Mouse (Mus musculus): ENCODE data around the gene Actr1b. TPM values are rescaled to one million over a fixed set of nuclear protein-coding genes. Genes with fewer than 3 reads are reported as not detected.

The Actr1b gene
- total RNA-seq, 2 experiments from 2014 or later, result 45.8 to 51.1 TPM

DNA sequence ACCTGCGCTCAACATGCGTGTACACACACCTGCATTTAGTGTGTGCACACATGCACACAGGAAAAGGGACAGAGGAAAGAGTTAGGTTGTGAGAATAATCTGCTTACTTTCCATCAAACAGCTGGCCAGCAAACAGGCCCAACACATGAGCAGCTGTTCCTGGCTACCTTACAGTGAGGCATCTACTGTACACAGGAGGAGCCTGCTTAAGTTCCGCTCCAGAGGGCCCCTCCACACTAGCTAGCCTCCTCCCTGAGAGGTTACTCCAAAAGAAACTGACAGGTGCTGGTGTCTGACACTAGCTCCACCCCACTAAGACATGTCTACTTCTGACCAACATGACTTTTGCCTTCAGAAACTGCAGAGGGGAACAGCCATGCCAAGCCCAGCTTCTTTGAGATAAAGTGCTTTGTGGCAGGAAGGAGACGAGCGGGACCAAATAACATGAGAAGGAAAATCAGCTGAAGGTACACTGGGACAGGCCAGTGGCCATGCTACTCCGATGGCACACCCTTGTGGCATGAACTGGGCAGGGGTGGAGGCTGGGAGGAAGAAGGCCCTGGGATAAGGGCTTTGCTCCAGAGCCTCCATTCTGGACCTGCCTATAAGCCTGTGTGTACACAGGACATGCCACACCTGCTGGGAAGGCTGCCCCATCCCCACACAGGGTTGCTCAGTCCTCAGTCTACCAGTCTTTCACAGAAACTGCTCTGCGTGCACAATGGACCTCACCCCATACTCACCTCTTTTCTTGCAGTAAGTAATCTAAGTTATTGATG is 55.4 kb downstream of the Actr1b start:
- peak; percentile 47; the same call in 1 of the 2 replicates for ATAC-seq (replicated peaks; ENCODE audit: low FRiP score, low TSS enrichment, poor library complexity, severe bottlenecking)

DNA sequence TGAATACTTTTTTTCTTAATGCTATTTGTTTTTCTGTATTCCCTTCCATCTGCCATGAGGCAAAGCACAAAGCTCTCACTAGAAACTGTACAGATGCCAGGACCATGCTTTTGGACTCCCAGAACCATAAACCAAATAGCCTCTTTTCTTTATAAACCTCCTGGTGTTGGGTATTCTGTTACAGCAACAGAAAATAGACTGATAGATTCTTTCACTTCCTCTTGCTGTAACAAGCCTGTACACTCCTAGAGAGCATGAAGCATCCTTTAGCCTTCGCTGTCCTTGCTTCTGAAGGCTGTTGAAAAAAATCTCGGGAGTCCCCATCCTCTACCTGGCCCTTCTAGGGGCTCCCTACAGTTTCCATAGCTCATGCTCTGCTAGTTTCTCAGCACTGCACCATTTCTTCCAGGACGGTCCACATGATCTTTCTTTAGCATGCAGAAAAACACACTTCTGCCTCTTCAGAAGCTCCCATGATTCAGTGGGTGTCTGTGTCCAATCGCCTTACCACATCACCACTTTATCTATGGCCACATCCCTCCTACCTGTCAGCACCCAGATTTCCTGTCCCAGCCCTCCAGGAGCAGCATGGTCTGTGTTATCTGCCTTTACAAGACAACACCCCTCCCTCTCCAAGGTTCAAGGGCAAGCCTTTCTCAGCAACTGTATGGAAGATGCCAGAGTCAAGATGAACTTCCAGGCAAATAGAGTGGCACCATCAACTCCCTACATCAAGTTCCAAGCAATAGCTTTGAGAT is 56.4 kb downstream of the Actr1b start:
- ATAC-seq (replicated peaks; ENCODE audit: low FRiP score, low TSS enrichment, poor library complexity, severe bottlenecking), result peak; percentile 67

DNA sequence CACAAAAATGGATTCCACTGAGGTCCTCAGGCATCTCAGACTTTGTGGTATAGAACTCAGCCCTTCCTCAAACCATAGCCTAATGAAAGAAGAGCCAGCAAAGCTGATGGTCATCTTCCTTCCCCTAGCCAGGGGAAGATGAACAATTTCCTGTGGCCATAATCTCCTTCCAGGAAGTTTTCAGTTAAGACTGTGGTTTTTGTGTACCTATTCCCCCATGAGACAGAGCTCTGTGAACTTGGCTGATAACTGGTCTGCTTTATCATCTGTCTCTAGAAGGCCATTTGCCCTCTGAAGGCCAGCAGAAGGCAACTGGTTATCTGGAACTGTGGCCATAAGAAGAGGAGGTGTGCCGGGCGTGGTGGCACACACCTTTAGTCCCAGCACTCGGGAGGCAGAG is 58.0 kb downstream of the Actr1b start:
- no peak for ATAC-seq (replicated peaks; ENCODE audit: low FRiP score, low TSS enrichment, poor library complexity, severe bottlenecking)

DNA sequence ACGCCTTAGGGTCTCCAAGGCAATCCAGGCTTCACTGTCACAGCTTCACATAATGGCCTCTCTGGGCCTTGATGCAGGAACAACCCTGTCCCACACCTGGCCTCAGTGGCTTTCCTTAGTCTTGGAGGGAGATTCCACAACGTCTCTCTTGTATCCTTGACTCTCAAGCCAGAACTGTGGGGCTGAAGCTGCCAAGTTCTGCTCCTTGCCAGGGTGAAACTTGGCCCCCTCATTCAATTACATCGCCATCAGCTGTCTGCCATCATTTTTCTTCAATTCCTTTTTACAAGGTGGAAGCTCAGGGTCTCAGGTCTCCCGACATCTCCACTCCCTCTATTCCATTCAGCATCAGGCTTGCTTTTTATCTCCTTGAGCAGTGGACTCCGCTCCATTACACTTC is 59.2 kb downstream of the Actr1b start:
- no peak for ATAC-seq (replicated peaks; ENCODE audit: low FRiP score, low TSS enrichment, poor library complexity, severe bottlenecking)

Other genes with a start within 250 kb of the Actr1b start
- gene Cnnm4, start 242.8 kb downstream of the Actr1b start, total RNA-seq (2014; fragmentation: Nextera tagmentation), result 2.7 and 3.3 TPM in 2 replicates
- 2.6 and 3.0 TPM in 2 replicates for gene Cnnm4, start 242.8 kb downstream of the Actr1b start, total RNA-seq (2017)
- gene Cnnm3, start 202.6 kb downstream of the Actr1b start, total RNA-seq (2014; fragmentation: Nextera tagmentation), result 12.6 and 15.9 TPM in 2 replicates
- gene Cnnm3, start 202.6 kb downstream of the Actr1b start, total RNA-seq (2017), result 8.3 and 8.8 TPM in 2 replicates
- 2.5 and 10.5 TPM in 2 replicates for gene Ankrd23, start 177.5 kb downstream of the Actr1b start, total RNA-seq (2014; fragmentation: Nextera tagmentation)
- 0.30 and 8.3 TPM in 2 replicates for gene Ankrd23, start 177.5 kb downstream of the Actr1b start, total RNA-seq (2017)
- 2.4 TPM in 1 of 2 replicates, not detected in the other for gene Gm42417, start 175.0 kb downstream of the Actr1b start, total RNA-seq (2014; fragmentation: Nextera tagmentation)
- gene Gm42417, start 175.0 kb downstream of the Actr1b start, total RNA-seq (2017), result 0.61 TPM in 1 of 2 replicates, not detected in the other
- 7.7 and 9.3 TPM in 2 replicates for gene Ankrd39, start 167.0 kb downstream of the Actr1b start, total RNA-seq (2014; fragmentation: Nextera tagmentation)
- 3.1 and 4.0 TPM in 2 replicates for gene Ankrd39, start 167.0 kb downstream of the Actr1b start, total RNA-seq (2017)
- gene Sema4c, start 156.1 kb downstream of the Actr1b start, total RNA-seq (2014; fragmentation: Nextera tagmentation), result 0.17 and 1.6 TPM in 2 replicates
- 0.50 and 0.70 TPM in 2 replicates for gene Sema4c, start 156.1 kb downstream of the Actr1b start, total RNA-seq (2017)
- not detected in 2 replicates for gene Fam178b, start 31.2 kb downstream of the Actr1b start, total RNA-seq (2014; fragmentation: Nextera tagmentation)
- not detected in 2 replicates for gene Fam178b, start 31.2 kb downstream of the Actr1b start, total RNA-seq (2017)
- gene Cox5b, start 23.0 kb downstream of the Actr1b start, total RNA-seq (2014; fragmentation: Nextera tagmentation), result 728 and 806 TPM in 2 replicates
- gene Cox5b, start 23.0 kb downstream of the Actr1b start, total RNA-seq (2017), result 1,234 and 1,237 TPM in 2 replicates
- not detected in 2 replicates for gene 4933424G06Rik, start 4.3 kb downstream of the Actr1b start, total RNA-seq (2014; fragmentation: Nextera tagmentation)
- not detected in 2 replicates for gene 4933424G06Rik, start 4.3 kb downstream of the Actr1b start, total RNA-seq (2017)
- gene Zap70, start 47.4 kb upstream of the Actr1b start, total RNA-seq (2014; fragmentation: Nextera tagmentation), result 2.5 and 3.9 TPM in 2 replicates
- gene Zap70, start 47.4 kb upstream of the Actr1b start, total RNA-seq (2017), result 1.3 and 1.7 TPM in 2 replicates
- gene Tmem131, start 229.2 kb upstream of the Actr1b start, total RNA-seq (2014; fragmentation: Nextera tagmentation), result 53.5 and 60.2 TPM in 2 replicates
- 18.3 and 31.5 TPM in 2 replicates for gene Tmem131, start 229.2 kb upstream of the Actr1b start, total RNA-seq (2017)

All from megakaryocyte-erythroid progenitor cell, adult 5-6 weeks (primary cell).